Mouse (Mus musculus) splenic B cell, adult 2 months (primary cell): ENCODE data around the gene Spred2.

Experiments used
- DNase-seq: peaks from one replicate; pipeline ENCODE4 v3.0.0-alpha.2; 2011; ENCODE audit warnings: low read depth, low spot score
- H3K27me3 ChIP-seq: 2 replicates; pipeline ENCODE4 v1.6.1; 2012; ENCODE audit warnings: mild to moderate bottlenecking, low read length, moderate library complexity, mixed read lengths; ENCODE audit not compliant: control insufficient read depth, poor library complexity, insufficient read depth, severe bottlenecking
- H3K36me3 ChIP-seq: 2 replicates; pipeline ENCODE4 v1.6.1; 2012; ENCODE audit warnings: mild to moderate bottlenecking, low read length, moderate library complexity, mixed read lengths; ENCODE audit not compliant: control insufficient read depth, poor library complexity, insufficient read depth, severe bottlenecking

Spred2 gene

GRCm38 (mm10) chr11:19976032-19976431, 51.9 kb downstream of the Spred2 start:
- H3K36me3 ChIP-seq = no peaks in the 10 kb centered on the region
- DNase-seq = no peak
- no peaks in the 10 kb centered on the region for H3K27me3 ChIP-seq

GRCm38 (mm10) chr11:19977687-19978086, 53.5 kb downstream of the Spred2 start:
- peak; percentile 64 for DNase-seq
- Histone ChIP-seq H3K36me3 (no peaks in the 10 kb centered on the region), H3K27me3 (no peaks in the 10 kb centered on the region)

DNA sequence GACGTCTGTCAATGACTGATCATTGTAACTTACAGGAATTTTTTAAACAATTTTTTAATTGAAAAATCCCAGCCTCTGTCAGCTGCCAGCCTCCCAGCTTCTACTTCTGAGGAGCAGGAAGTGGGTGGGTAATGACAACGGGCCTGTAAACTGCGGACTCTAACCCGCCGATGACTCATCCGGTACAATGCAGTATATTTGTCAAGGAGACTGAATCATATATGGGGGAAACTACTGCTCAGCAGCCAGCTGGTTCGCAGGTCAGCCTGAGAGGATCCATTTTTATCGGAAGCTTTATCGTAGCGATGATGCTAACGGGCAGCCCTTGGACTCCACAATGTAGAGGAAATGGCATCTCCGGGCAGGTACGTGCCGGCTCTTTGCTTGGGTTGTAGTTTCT, 55.2 kb downstream of the Spred2 start:
- peak; percentile 41 for DNase-seq
- Histone ChIP-seq H3K36me3 (no peaks in the 10 kb centered on the region), H3K27me3 (no peaks in the 10 kb centered on the region)

GRCm38 (mm10) chr11:19982113-19982512, 57.9 kb downstream of the Spred2 start:
- Histone ChIP-seq H3K27me3 (no peaks in the 10 kb centered on the region), H3K36me3 (no peaks in the 10 kb centered on the region)
- DNase-seq = no peak

DNA sequence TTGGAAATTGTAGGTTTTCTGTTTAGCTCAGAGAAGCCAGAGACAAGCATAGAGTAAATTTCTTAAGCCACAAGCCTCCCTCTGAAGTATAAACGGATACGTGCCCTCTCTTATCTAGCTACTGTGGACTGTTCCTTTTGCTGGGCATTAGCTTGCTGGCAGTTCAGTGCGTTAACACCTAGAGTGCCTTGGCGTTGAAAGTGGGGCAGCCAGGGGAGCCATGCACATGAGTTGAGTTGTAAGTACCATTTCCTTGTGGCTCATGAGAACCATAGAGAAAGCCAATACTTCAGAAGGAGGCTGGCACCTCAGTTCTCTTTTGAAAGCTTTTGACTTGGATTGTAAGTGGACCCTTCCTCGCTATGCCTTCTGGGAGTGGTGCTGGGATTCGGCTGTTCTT, 58.6 kb downstream of the Spred2 start:
- Histone ChIP-seq H3K27me3 (no peaks in the 10 kb centered on the region), H3K36me3 (no peaks in the 10 kb centered on the region)
- no peak for DNase-seq

DNA sequence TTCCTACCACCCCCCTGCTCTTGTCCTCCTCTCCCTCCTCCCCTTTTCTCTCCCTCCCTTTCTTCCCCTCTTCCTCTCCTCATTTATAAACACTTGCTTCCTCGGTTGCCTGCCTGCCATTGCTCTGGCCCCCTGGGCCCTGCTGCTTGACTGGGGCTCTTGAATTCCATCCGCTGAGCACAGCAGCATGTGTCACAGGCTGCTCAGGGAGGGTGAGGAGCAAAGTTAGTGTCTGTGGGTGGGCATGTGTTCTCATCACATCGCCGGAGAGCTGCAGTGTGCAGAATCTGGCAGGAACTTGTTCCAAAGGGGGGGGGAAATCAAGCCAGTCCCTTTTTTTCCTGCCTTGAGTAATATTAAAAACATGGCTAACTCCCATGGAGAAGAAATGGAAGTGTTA, 59.1 kb downstream of the Spred2 start:
- DNase-seq = no peak
- Histone ChIP-seq H3K27me3 (no peaks in the 10 kb centered on the region), H3K36me3 (no peaks in the 10 kb centered on the region)

DNA sequence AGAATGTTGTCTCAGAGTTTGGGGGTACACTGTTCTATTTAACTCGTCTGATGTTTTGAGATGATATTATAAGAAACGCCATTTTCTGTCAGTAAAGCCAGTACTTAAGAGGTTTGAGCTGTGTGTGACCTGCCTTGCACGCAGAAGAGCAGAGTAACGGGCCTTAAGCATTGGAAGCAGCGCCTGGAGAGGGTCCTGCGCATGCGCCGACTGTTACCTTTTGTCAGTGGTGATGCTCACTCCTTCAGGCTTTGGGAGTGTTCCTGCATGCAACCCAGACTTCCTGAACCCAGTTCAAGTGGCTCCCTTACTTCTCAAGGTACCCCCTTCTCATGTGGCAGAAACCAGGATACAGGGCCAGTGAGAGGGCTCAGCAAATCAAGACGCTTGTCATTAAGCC, 59.9 kb downstream of the Spred2 start:
- no peak for DNase-seq
- Histone ChIP-seq H3K36me3 (no peaks in the 10 kb centered on the region), H3K27me3 (no peaks in the 10 kb centered on the region)

DNA sequence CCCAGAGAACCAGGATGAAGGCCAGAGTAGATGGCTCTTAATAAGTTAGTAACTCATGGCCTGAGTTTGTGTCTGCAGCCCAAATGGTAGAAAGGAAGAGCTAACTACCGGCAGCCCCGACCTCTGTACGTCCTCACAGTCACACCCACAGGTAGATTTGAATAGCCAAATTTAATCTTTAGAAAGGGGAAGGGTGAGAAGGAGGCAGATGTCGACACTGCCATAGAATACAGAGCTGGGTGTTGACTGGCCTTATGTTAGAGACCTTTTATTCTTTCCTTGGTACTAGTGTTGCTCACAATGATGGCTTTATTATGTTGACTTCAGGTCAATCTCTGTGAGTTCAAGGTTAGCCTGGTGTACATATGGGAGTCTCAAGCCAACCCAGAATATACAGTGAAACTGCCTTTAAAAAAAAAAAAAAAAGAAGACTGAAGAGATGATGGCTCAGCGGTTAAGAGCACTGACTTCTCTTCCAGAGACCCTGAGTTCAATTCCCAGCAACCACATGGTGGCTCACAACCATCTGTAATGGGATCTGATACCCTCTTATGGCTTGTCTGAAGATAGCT, 61.2 kb downstream of the Spred2 start:
- no peaks in the 10 kb centered on the region for H3K27me3 ChIP-seq
- no peaks in the 10 kb centered on the region for H3K36me3 ChIP-seq
- DNase-seq = peak; percentile 59

DNA sequence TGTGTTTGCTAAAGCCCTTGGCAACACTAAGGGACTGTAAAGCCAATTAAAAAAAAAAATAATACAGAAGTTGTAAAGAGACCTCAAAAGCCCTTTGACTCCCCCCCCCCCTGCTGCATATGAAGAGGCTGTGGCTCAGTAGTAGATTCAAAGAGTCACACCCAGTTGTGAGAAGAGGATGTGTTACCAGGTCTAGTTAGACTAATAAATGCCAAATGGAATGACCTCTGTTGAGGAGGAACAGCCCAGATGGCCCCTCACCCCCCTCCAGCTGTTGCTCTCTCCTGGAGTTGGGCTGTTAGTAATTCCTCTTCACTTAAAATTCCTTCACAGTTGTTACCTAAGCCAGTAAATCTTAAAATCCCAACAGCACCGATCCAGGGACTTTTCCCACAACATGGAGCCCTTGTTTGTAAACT, 62.3 kb downstream of the Spred2 start:
- Histone ChIP-seq H3K27me3 (no peaks in the 10 kb centered on the region), H3K36me3 (no peaks in the 10 kb centered on the region)
- no peak for DNase-seq

DNA sequence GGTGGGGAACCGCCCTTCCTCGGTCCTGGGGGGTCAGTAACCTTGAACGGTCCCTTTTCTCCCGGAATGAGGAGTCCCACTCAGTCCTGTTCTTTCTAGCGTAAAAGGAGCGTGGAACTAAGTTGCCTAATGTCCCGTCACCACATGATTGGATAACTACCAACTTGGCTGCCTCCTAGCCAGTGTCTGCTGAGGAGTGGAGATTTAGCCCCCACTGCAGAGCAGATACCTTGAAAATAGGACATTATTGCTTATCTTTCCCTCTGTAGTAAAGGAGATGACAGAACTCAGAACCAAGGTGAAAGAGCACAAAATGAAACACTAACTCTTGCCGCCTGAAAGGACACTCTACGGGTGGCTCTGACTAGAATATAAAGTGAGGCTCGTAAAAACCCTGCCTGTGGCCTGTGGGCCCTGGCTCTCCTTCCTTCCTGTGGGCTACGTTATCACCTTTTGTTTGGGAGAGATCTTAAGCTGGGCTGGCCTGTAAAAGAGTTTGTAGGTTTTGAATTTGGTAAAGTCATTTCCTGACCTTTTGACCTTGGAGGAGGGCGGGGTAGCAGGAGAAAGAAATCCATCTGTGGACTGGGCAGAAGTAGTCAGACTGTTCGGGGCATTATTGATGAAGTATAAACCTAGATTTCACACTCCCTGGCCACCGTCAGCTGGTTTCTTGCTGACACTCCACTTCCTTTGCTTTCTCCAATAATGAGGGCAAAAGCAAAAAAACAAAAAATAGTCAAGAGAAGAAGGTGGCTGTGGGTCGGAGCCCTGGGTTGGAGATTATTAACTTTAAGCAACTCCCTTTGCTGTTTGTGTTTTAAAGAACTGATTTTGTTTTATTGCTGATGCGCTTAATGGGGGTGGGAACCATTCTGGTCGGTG, 62.9 kb downstream of the Spred2 start:
- no peaks in the 10 kb centered on the region for H3K27me3 ChIP-seq
- no peak for DNase-seq
- H3K36me3 ChIP-seq = no peaks in the 10 kb centered on the region

DNA sequence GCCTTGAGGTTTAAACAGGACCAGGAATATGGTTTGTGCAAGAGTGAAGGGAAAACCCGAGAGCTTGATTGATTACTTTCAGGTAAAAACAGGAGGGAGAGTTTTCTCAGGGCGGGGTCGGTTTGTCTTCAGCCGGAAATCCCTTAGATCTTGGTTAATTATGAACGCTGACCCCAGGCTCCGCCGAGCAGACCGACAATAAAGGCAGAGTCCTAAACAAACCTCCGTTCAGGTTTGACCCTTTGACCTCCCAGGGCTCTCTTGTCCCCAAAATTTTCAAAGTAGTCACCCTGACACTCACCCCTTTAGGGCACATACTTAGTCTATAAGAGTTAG, 63.5 kb downstream of the Spred2 start:
- Histone ChIP-seq H3K36me3 (no peaks in the 10 kb centered on the region), H3K27me3 (no peaks in the 10 kb centered on the region)
- DNase-seq = no peak

DNA sequence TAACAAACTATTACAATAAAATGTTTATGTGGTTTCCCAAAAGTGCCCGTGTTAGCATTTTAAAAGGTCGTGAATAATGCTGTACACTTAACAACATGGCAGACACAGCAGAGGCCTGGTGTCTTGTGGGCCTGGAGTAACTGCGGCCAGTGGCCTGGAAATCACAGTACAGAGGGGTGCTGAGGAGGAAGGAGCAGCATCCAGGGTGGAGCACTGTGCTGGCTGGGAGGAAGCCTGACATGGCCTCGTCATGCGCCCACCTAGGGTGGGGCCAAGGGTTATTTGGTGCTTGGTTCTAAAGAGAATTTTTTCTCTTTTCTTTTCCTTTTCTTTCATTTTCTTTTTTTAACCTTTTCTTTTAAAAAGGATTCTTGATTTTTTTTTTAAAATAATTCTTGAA, 64.0 kb downstream of the Spred2 start:
- Histone ChIP-seq H3K36me3 (no peaks in the 10 kb centered on the region), H3K27me3 (no peaks in the 10 kb centered on the region)
- no peak for DNase-seq

GRCm38 (mm10) chr11:19988631-19989030, 64.5 kb downstream of the Spred2 start:
- no peak for DNase-seq
- Histone ChIP-seq H3K27me3 (no peaks in the 10 kb centered on the region), H3K36me3 (no peaks in the 10 kb centered on the region)

DNA sequence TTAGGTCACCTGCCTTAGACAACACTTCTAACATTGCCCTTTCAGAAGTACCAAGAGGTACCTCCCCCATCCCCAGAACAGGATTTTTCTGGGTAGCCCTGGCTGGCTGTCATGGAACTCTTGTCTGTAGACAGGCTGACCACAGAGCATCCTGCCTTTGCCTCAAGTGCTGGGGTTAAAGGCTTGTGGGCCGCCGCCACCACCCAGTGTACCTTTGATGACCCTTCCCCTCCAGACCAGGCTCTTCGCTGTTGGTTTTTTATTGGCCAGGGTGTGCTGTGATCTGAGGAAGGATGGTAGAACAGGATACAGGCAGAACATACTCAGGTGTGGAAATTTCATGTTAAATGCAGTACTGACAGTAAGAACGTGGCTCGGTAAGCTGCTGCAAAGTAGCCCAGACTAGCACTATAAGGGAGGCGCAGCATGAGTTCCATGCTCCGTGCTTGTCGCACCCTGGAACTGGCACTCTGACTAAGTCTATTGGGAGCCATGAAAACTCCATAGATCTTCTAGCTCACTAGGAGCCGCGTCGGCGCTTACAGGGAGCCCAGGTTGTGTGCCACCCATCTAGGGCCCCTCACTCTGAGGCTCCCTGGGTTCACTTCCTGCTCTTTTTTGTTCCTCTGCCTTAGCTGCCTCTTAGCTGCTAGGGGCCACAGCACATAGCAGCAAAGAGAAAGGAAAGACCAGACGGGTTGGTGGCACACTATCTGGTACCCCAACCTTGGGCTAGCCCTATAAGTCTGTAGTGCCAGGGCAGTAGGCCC, 65.2 kb downstream of the Spred2 start:
- no peaks in the 10 kb centered on the region for H3K36me3 ChIP-seq
- H3K27me3 ChIP-seq = no peaks in the 10 kb centered on the region
- no peak for DNase-seq

DNA sequence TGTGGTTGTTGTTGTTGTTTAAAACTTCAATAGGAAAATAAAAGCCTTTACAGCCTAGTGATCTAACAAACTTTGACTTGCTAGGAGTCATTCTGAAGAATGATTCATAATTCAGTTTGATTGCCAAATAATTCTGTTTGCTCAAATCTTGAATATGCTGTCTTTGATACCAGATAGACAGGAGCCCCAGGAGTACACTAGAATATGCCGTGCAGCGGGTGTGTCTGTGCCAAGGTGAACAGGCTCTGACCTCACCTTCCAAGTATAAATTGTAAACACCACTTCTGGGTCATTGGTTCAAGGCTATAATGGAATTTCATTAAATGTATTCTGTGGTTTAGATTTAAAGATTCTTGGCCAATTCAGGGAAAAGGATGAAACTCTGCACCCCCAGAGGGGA, 66.6 kb downstream of the Spred2 start:
- H3K36me3 ChIP-seq = no peaks in the 10 kb centered on the region
- no peaks in the 10 kb centered on the region for H3K27me3 ChIP-seq
- no peak for DNase-seq
